Mouse (Mus musculus): ENCODE measurements around the gene Atp11b. TPM values are rescaled to one million over a fixed set of nuclear protein-coding genes. Genes with fewer than 3 reads are reported as not detected.

Gene Atp11b
- polyA plus RNA-seq, 1 experiment from 2014 or later: 40.1 TPM

GRCm38 (mm10) chr3:35822036-35822435 lies 68.1 kb downstream of the Atp11b start:
- Histone ChIP-seq H3K27me3 (replicated peaks) (no peaks in the 10 kb centered on the region), H3K4me3 (replicated peaks) (no peak overlapping the region), H3K36me3 (peaks cover 23% of the 10 kb centered on the region), H3K4me2 (no peak overlapping the region), H3K9ac (replicated peaks) (no peak overlapping the region), H3K9me3 (replicated peaks) (no peaks in the 10 kb centered on the region), H3K27ac (replicated peaks) (no peak overlapping the region), H3K4me1 (no peaks in the 10 kb centered on the region)
- ATAC-seq (ENCODE audit: low FRiP score): no peak
- 93% methylated on average over 3 of the region's 3 CpGs for WGBS

GRCm38 (mm10) chr3:35849326-35849725 lies 95.4 kb downstream of the Atp11b start:
- Histone ChIP-seq H3K4me3 (replicated peaks) (no peak overlapping the region), H3K4me1 (no peaks in the 10 kb centered on the region), H3K27me3 (replicated peaks) (no peaks in the 10 kb centered on the region), H3K4me2 (no peak overlapping the region), H3K36me3 (peaks cover 20% of the 10 kb centered on the region), H3K27ac (replicated peaks) (no peak overlapping the region), H3K9me3 (replicated peaks) (no peaks in the 10 kb centered on the region), H3K9ac (replicated peaks) (no peak overlapping the region)
- ATAC-seq (ENCODE audit: low FRiP score): no peak
- WGBS: 96% methylated on average over 9 of the region's 9 CpGs

- Histone ChIP-seq H3K4me1 (no peaks in the 10 kb centered on the region), H3K4me2 (no peak overlapping the region), H3K36me3 (no peaks in the 10 kb centered on the region), H3K27ac (replicated peaks) (no peak overlapping the region), H3K9me3 (replicated peaks) (no peaks in the 10 kb centered on the region), H3K4me3 (replicated peaks) (no peak overlapping the region), H3K27me3 (replicated peaks) (no peaks in the 10 kb centered on the region), H3K9ac (replicated peaks) (no peak overlapping the region)
- no peak for ATAC-seq (ENCODE audit: low FRiP score)
Observed at GRCm38 (mm10) chr3:35883267-35883666, 129.4 kb downstream of the Atp11b start.

- Histone ChIP-seq H3K4me2 (no peak overlapping the region), H3K9ac (replicated peaks) (no peak overlapping the region), H3K9me3 (replicated peaks) (no peaks in the 10 kb centered on the region), H3K27ac (replicated peaks) (no peak overlapping the region), H3K4me3 (replicated peaks) (no peak overlapping the region), H3K36me3 (peaks cover 13% of the 10 kb centered on the region), H3K4me1 (no peaks in the 10 kb centered on the region), H3K27me3 (replicated peaks) (no peaks in the 10 kb centered on the region)
- WGBS: 97% methylated on average over 2 of the region's 2 CpGs
- ATAC-seq (ENCODE audit: low FRiP score): no peak
Observed at GRCm38 (mm10) chr3:35889531-35889930, 135.6 kb downstream of the Atp11b start.

GRCm38 (mm10) chr3:35891123-35891522 lies 137.2 kb downstream of the Atp11b start:
- H3K9me3 ChIP-seq (replicated peaks): no peaks in the 10 kb centered on the region
- no peak overlapping the region for H3K27ac ChIP-seq (replicated peaks)
- H3K4me3 ChIP-seq (replicated peaks): no peak overlapping the region
- H3K4me1 ChIP-seq: no peaks in the 10 kb centered on the region
- 92% methylated on average over 4 of the region's 4 CpGs for WGBS
- H3K27me3 ChIP-seq (replicated peaks): no peaks in the 10 kb centered on the region
- no peak overlapping the region for H3K9ac ChIP-seq (replicated peaks)
- no peak overlapping the region for H3K4me2 ChIP-seq
- ATAC-seq (ENCODE audit: low FRiP score): no peak
- peaks cover 16% of the 10 kb centered on the region for H3K36me3 ChIP-seq

GRCm38 (mm10) chr3:35893156-35893555 lies 139.2 kb downstream of the Atp11b start:
- Histone ChIP-seq H3K27ac (replicated peaks) (no peak overlapping the region), H3K36me3 (peaks cover 24% of the 10 kb centered on the region), H3K4me3 (replicated peaks) (no peak overlapping the region), H3K9ac (replicated peaks) (no peak overlapping the region), H3K9me3 (replicated peaks) (no peaks in the 10 kb centered on the region), H3K4me1 (no peaks in the 10 kb centered on the region), H3K27me3 (replicated peaks) (no peaks in the 10 kb centered on the region), H3K4me2 (no peak overlapping the region)
- WGBS: 84% methylated on average over 5 of the region's 5 CpGs
- no peak for ATAC-seq (ENCODE audit: low FRiP score)

GRCm38 (mm10) chr3:35897900-35898299 lies 144.0 kb downstream of the Atp11b start:
- H3K4me3 ChIP-seq (replicated peaks): no peak overlapping the region
- ATAC-seq (ENCODE audit: low FRiP score): no peak
- H3K27me3 ChIP-seq (replicated peaks): no peaks in the 10 kb centered on the region
- 95% methylated on average over 2 of the region's 2 CpGs for WGBS
- H3K36me3 ChIP-seq: peaks cover 20% of the 10 kb centered on the region
- no peak overlapping the region for H3K27ac ChIP-seq (replicated peaks)
- H3K4me2 ChIP-seq: no peak overlapping the region
- H3K4me1 ChIP-seq: no peaks in the 10 kb centered on the region
- H3K9ac ChIP-seq (replicated peaks): no peak overlapping the region
- no peaks in the 10 kb centered on the region for H3K9me3 ChIP-seq (replicated peaks)

GRCm38 (mm10) chr3:35899109-35899508 lies 145.2 kb downstream of the Atp11b start:
- no peaks in the 10 kb centered on the region for H3K4me1 ChIP-seq
- WGBS: 96% methylated on average over 3 of the region's 3 CpGs
- H3K4me3 ChIP-seq (replicated peaks): no peak overlapping the region
- H3K4me2 ChIP-seq: no peak overlapping the region
- no peak overlapping the region for H3K9ac ChIP-seq (replicated peaks)
- no peak overlapping the region for H3K27ac ChIP-seq (replicated peaks)
- H3K27me3 ChIP-seq (replicated peaks): no peaks in the 10 kb centered on the region
- no peaks in the 10 kb centered on the region for H3K9me3 ChIP-seq (replicated peaks)
- ATAC-seq (ENCODE audit: low FRiP score): no peak
- H3K36me3 ChIP-seq: peaks cover 21% of the 10 kb centered on the region

GRCm38 (mm10) chr3:35900555-35901204 lies 146.8 kb downstream of the Atp11b start:
- peaks cover 24% of the 10 kb centered on the region for H3K36me3 ChIP-seq
- H3K4me2 ChIP-seq: no peak overlapping the region
- no peaks in the 10 kb centered on the region for H3K27me3 ChIP-seq (replicated peaks)
- H3K9me3 ChIP-seq (replicated peaks): no peaks in the 10 kb centered on the region
- H3K4me3 ChIP-seq (replicated peaks): no peak overlapping the region
- 89% methylated on average over 5 of the region's 5 CpGs for WGBS
- no peak overlapping the region for H3K27ac ChIP-seq (replicated peaks)
- H3K4me1 ChIP-seq: no peaks in the 10 kb centered on the region
- no peak for ATAC-seq (ENCODE audit: low FRiP score)
- no peak overlapping the region for H3K9ac ChIP-seq (replicated peaks)

Other genes with a start within 250 kb of the Atp11b start
- gene Dcun1d1, start 183.3 kb downstream of the Atp11b start, polyA plus RNA-seq (2015; fragmentation: Nextera tagmentation; extraction: Ambion mirVana): 99.5 and 101 TPM in 2 replicates
- 29.0 and 36.0 TPM in 2 replicates for gene Mccc1, start 246.6 kb downstream of the Atp11b start, polyA plus RNA-seq (2015; fragmentation: Nextera tagmentation; extraction: Ambion mirVana)